Mouse (Mus musculus) liver, adult 2 months (tissue): ENCODE data around the gene Znrf2.

ENCODE experiments used
- CTCF ChIP-seq: fragments of 200-500 bp; IDR thresholded peaks from 2 replicates; pipeline ENCODE4 v1.5.1; 2011; ENCODE audit warnings: low read depth, low read length, control low read depth
- POLR2A ChIP-seq: fragments of 200-500 bp; IDR thresholded peaks from 2 replicates; pipeline ENCODE4 v1.6.1; 2011; ENCODE audit warnings: low read length, control low read depth; ENCODE audit not compliant: insufficient read depth; ENCODE audit errors: extremely low read depth

- TF ChIP-seq CTCF, result no peak
- no peak for TF ChIP-seq POLR2A
Observed at GRCm38 (mm10) chr6:54794372-54794771, 22.3 kb upstream of the Znrf2 start.
